Mouse (Mus musculus): ENCODE measurements around the gene Rabl3.

Rabl3 gene

GRCm38 (mm10) chr16:37539611-37540580 is at the start of gene Rabl3, which contains the start of gene Gtf2e1:
Gene Rabl3, plus strand, starts transcription at chr16:37539885.
Gene Gtf2e1, minus strand, starts transcription at chr16:37539789.
- peak; percentile 95 for DNase-seq

GRCm38 (mm10) chr16:37495017-37495416 is 44.7 kb upstream of the Rabl3 start:
- no peak for DNase-seq

GRCm38 (mm10) chr16:37498581-37498980 is 41.1 kb upstream of the Rabl3 start:
- no peak for DNase-seq

- no peak for DNase-seq
These were observed 35.2 kb upstream of the Rabl3 start for GRCm38 (mm10) chr16:37504517-37504916.

- no peak for DNase-seq
These were observed 32.9 kb upstream of the Rabl3 start for GRCm38 (mm10) chr16:37506751-37507150.

GRCm38 (mm10) chr16:37511489-37511888 is 28.2 kb upstream of the Rabl3 start:
- no peak for DNase-seq

- no peak for DNase-seq
These were observed 25.0 kb upstream of the Rabl3 start for GRCm38 (mm10) chr16:37514644-37515043.

GRCm38 (mm10) chr16:37516376-37516993 is 23.2 kb upstream of the Rabl3 start:
- no peak for DNase-seq

- no peak for DNase-seq
These were observed 22.0 kb upstream of the Rabl3 start for GRCm38 (mm10) chr16:37517596-37518211.

GRCm38 (mm10) chr16:37518662-37519061 is 21.0 kb upstream of the Rabl3 start:
- DNase-seq, result no peak

GRCm38 (mm10) chr16:37519721-37520120 is 20.0 kb upstream of the Rabl3 start:
- no peak for DNase-seq

- no peak for DNase-seq
These were observed 19.3 kb upstream of the Rabl3 start for GRCm38 (mm10) chr16:37520190-37521040.

- no peak for DNase-seq
These were observed 17.5 kb upstream of the Rabl3 start for GRCm38 (mm10) chr16:37522100-37522697.

GRCm38 (mm10) chr16:37525121-37525520 is 14.6 kb upstream of the Rabl3 start:
- no peak for DNase-seq

GRCm38 (mm10) chr16:37526688-37527223 is 12.9 kb upstream of the Rabl3 start:
- DNase-seq, result no peak

GRCm38 (mm10) chr16:37530170-37530569 is 9.5 kb upstream of the Rabl3 start:
- DNase-seq, result no peak

- no peak for DNase-seq
These were observed 7.6 kb upstream of the Rabl3 start for GRCm38 (mm10) chr16:37532046-37532445.

- DNase-seq, result no peak
These were observed 6.2 kb upstream of the Rabl3 start for GRCm38 (mm10) chr16:37533369-37534068.

- DNase-seq, result no peak
These were observed 460 bp upstream of the Rabl3 start for GRCm38 (mm10) chr16:37539240-37539610.

- no peak for DNase-seq
These were observed 1.1 kb downstream of the Rabl3 start for GRCm38 (mm10) chr16:37540776-37541175.

- no peak for DNase-seq
These were observed 6.6 kb downstream of the Rabl3 start for GRCm38 (mm10) chr16:37546312-37546711.

Data from right cerebral cortex, postnatal 14 days (tissue).